Mouse (Mus musculus) intestine, embryonic 16.5 days (tissue): ENCODE measurements around the gene Sarnp. TPM values are rescaled to one million over a fixed set of nuclear protein-coding genes. Genes with fewer than 3 reads are reported as not detected.

ENCODE experiments used
- ATAC-seq: fragments of 200-750 bp; cut with Nextera tagmentation; 2 replicates; pipeline ENCODE4 v1.8.0; 2017; ENCODE audit warnings: moderate TSS enrichment, moderate library complexity
- H3K27ac ChIP-seq: fragments of 300-500 bp; sonication (generic); 2 replicates; pipeline ENCODE4 v1.5.1; 2014; ENCODE audit warnings: mild to moderate bottlenecking, low read length
- H3K27me3 ChIP-seq: fragments of 300-500 bp; sonication (generic); replicated peaks from 2 replicates; pipeline ENCODE4 v1.6.1; 2014; ENCODE audit warnings: low read length, control low read depth, mixed read lengths; ENCODE audit not compliant: control insufficient read depth, insufficient read depth
- H3K36me3 ChIP-seq: fragments of 300-500 bp; sonication (generic); 2 replicates; pipeline ENCODE4 v1.6.1; 2014; ENCODE audit warnings: low read length, control low read depth; ENCODE audit not compliant: control insufficient read depth, insufficient read depth
- H3K4me1 ChIP-seq: fragments of 300-500 bp; sonication (generic); 2 replicates; pipeline ENCODE4 v1.6.1; 2014; ENCODE audit warnings: low read length, control low read depth, mixed read lengths; ENCODE audit not compliant: control insufficient read depth, insufficient read depth
- H3K4me2 ChIP-seq: fragments of 300-500 bp; sonication (generic); 2 replicates; pipeline ENCODE4 v1.6.1; 2014; ENCODE audit warnings: low read depth, low read length, control low read depth
- H3K4me3 ChIP-seq: fragments of 300-500 bp; sonication (generic); 2 replicates; pipeline ENCODE4 v1.5.1; 2014; ENCODE audit warnings: mild to moderate bottlenecking, low read length
- H3K9ac ChIP-seq: fragments of 300-500 bp; sonication (generic); 2 replicates; pipeline ENCODE4 v1.6.1; 2014; ENCODE audit warnings: low read depth, low read length
- H3K9me3 ChIP-seq: fragments of 300-500 bp; sonication (generic); 2 replicates; pipeline ENCODE4 v1.6.1; 2016; ENCODE audit warnings: low read length, control low read depth; ENCODE audit not compliant: control insufficient read depth
- WGBS: fragments of 180-500 bp; shearing (Covaris S2); extraction: QIAGEN DNeasy Blood & Tissue Kit; methylation state at CpG from one replicate; pipeline ENCODE4 v1.1.7; 2014; 5-methylcytosine and 5-hydroxymethylcytosine counted together
- polyA plus RNA-seq: library from polyadenylated mRNA; unstranded; fragments of >200 nt; fragmentation: Nextera tagmentation; extraction: Ambion mirVana; gene quantifications from 2 replicates; pipeline ENCODE4 v1.2.1, GENCODE M21; 2015

Gene Sarnp
- polyA plus RNA-seq, 1 experiment from 2014 or later: 172 TPM

- no peak overlapping the region for H3K27ac ChIP-seq
- H3K4me1 ChIP-seq: no peaks in the 10 kb centered on the region
- H3K9ac ChIP-seq: no peak overlapping the region
- no peak overlapping the region for H3K4me2 ChIP-seq
- no peaks in the 10 kb centered on the region for H3K9me3 ChIP-seq
- peaks cover 2% of the 10 kb centered on the region; the same call in 1 of the 2 replicates for H3K36me3 ChIP-seq
- H3K27me3 ChIP-seq: no peaks in the 10 kb centered on the region
- no peak for ATAC-seq
- H3K4me3 ChIP-seq: no peak overlapping the region
These were observed 22.3 kb downstream of the Sarnp start for GRCm38 (mm10) chr10:128839434-128839833.

- Histone ChIP-seq H3K9me3 (no peaks in the 10 kb centered on the region), H3K4me1 (no peaks in the 10 kb centered on the region), H3K27ac (no peak overlapping the region), H3K9ac (no peak overlapping the region), H3K4me2 (no peak overlapping the region), H3K4me3 (no peak overlapping the region), H3K27me3 (no peaks in the 10 kb centered on the region), H3K36me3 (peaks cover 2% of the 10 kb centered on the region; the same call in 1 of the 2 replicates)
- ATAC-seq: no peak
These were observed 23.5 kb downstream of the Sarnp start for GRCm38 (mm10) chr10:128840612-128841011.

DNA sequence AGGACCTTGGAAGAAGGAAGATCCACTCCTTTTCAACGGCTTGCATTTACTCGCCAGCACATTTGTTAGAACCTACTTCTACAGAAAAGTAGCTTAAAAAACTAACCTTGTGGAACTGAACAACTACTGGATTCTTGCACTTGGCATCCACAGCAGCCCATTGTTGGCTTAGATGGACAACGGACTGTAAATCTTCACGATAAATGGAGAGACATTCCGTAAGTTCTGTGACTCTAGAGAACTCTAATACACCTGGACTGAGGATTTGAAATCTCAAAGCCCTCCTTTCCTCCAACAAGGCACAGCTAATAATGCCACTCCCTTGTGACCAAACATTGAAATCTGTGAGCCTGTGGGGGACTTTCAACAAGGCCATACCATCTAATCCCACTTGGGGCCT, 26.1 kb downstream of the Sarnp start:
- Histone ChIP-seq H3K4me3 (no peak overlapping the region), H3K27ac (no peak overlapping the region), H3K4me2 (no peak overlapping the region), H3K9ac (no peak overlapping the region), H3K9me3 (no peaks in the 10 kb centered on the region), H3K27me3 (no peaks in the 10 kb centered on the region), H3K4me1 (no peaks in the 10 kb centered on the region), H3K36me3 (peaks cover 2% of the 10 kb centered on the region; the same call in 1 of the 2 replicates)
- WGBS: 85% methylated on average over 5 of the region's 5 CpGs
- no peak for ATAC-seq

DNA sequence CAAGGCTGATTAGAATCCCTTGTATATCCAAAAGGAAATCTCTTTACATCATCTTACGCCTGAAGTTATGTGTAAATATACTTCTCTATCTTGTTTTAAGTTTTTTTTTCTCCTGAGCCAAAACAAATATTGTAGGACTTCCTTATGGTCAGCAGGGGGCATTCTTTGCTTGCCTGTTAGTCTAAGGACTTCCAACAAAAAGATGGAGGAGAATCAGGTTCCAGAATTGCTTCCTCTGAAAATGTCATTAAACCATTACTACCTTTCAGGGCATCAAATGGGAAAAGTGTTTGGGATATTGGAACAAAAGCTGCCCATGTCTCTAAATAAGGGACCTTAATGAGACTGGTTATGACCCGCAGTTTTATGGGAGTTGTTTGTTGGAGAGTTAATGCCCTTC, 28.4 kb downstream of the Sarnp start:
- no peak overlapping the region for H3K4me3 ChIP-seq
- H3K27me3 ChIP-seq: no peaks in the 10 kb centered on the region
- ATAC-seq: no peak
- 63% methylated on average over 2 of the region's 2 CpGs for WGBS
- H3K4me2 ChIP-seq: no peak overlapping the region
- H3K36me3 ChIP-seq: peaks cover 2% of the 10 kb centered on the region; the same call in 1 of the 2 replicates
- H3K9ac ChIP-seq: no peak overlapping the region
- no peak overlapping the region for H3K27ac ChIP-seq
- H3K9me3 ChIP-seq: no peaks in the 10 kb centered on the region
- H3K4me1 ChIP-seq: no peaks in the 10 kb centered on the region

DNA sequence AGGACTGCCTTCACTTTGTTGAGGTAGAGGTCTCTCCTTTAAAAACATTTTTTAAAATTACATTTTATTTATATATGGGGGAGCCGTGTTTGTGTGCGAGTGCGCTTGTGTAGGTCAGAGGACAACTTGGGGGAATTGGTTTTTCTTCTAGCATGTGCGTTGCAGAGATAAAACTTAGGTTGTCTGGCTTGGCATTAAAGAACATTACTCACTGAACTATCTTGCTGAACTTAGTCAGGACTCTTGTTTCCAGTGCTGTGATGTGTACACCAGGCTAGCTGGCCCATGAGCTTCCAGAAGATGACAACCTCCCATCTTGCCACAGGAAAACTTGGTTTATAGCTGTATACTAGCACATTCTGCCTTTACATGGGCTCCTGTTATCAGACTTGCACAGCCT, 29.5 kb downstream of the Sarnp start:
- no peak overlapping the region for H3K27ac ChIP-seq
- no peak for ATAC-seq
- WGBS: 91% methylated on average over 4 of the region's 4 CpGs
- no peaks in the 10 kb centered on the region for H3K4me1 ChIP-seq
- H3K27me3 ChIP-seq: no peaks in the 10 kb centered on the region
- no peaks in the 10 kb centered on the region for H3K9me3 ChIP-seq
- no peak overlapping the region for H3K4me2 ChIP-seq
- no peak overlapping the region for H3K4me3 ChIP-seq
- H3K9ac ChIP-seq: no peak overlapping the region
- peaks cover 2% of the 10 kb centered on the region; the same call in 1 of the 2 replicates for H3K36me3 ChIP-seq

GRCm38 (mm10) chr10:128848426-128848825, 31.3 kb downstream of the Sarnp start:
- no peak for ATAC-seq
- no peak overlapping the region for H3K4me3 ChIP-seq
- no peak overlapping the region for H3K9ac ChIP-seq
- 55% methylated on average over 2 of the region's 2 CpGs for WGBS
- no peaks in the 10 kb centered on the region for H3K4me1 ChIP-seq
- no peak overlapping the region for H3K27ac ChIP-seq
- no peak overlapping the region for H3K4me2 ChIP-seq
- no peaks in the 10 kb centered on the region for H3K9me3 ChIP-seq
- H3K36me3 ChIP-seq: 0 out of 2 replicates have a peak, but pooled peaks cover under 1% of the 10 kb centered on the region
- H3K27me3 ChIP-seq: no peaks in the 10 kb centered on the region

DNA sequence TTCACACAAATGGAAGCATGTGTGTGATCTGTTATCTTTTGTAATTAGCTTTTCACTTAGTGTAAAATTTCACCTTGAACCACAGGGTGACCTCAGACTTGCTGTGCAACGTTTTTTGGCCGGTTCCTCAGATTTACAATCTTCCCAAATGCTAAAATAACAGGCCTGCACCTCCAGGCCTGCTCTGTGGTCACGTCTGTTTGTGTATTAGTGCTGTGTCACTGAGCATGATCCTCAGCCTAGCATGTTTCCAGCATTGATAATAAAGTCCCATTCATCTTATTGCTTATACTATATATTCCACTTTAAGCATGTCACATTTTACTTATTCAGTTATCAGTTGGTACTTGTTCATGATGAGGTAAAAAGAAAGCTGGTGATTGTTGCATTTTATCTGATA, 33.2 kb downstream of the Sarnp start:
- Histone ChIP-seq H3K36me3 (no peaks in the 10 kb centered on the region), H3K4me2 (no peak overlapping the region), H3K4me1 (no peaks in the 10 kb centered on the region), H3K27ac (no peak overlapping the region), H3K27me3 (no peaks in the 10 kb centered on the region), H3K4me3 (no peak overlapping the region), H3K9me3 (no peaks in the 10 kb centered on the region), H3K9ac (no peak overlapping the region)
- WGBS: 67% methylated on average over 3 of the region's 3 CpGs
- ATAC-seq: no peak

- Histone ChIP-seq H3K27ac (no peak overlapping the region), H3K36me3 (no peaks in the 10 kb centered on the region), H3K27me3 (no peaks in the 10 kb centered on the region), H3K4me1 (no peaks in the 10 kb centered on the region), H3K9ac (no peak overlapping the region), H3K9me3 (no peaks in the 10 kb centered on the region), H3K4me2 (no peak overlapping the region), H3K4me3 (no peak overlapping the region)
- no peak for ATAC-seq
These were observed 44.0 kb downstream of the Sarnp start for GRCm38 (mm10) chr10:128861176-128861575.

DNA sequence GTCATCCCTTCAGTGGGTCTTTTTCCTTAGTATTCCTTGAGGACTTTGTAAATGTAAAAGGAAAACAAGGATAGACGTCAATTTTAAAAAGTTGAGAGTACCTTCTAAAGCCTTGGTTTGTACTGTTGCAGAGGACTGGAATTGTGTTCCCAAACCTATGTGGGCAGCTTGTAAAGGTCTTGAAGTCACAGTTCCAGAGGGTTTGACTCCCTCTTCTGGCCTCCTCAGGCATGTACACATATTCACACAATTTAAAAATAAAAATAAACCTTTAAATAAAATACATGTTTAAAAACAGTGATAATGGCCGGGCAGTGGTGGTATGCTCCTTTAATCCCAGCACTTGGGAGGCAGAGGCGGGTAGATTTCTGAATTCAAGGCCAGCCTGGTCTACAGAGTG, 48.9 kb downstream of the Sarnp start:
- Histone ChIP-seq H3K9ac (no peak overlapping the region), H3K27me3 (no peaks in the 10 kb centered on the region), H3K36me3 (peaks cover 3% of the 10 kb centered on the region; the same call in 1 of the 2 replicates), H3K9me3 (no peaks in the 10 kb centered on the region), H3K4me1 (no peaks in the 10 kb centered on the region), H3K4me2 (no peak overlapping the region), H3K27ac (no peak overlapping the region), H3K4me3 (no peak overlapping the region)
- 86% methylated on average over 3 of the region's 3 CpGs for WGBS
- no peak for ATAC-seq

- H3K36me3 ChIP-seq: peaks cover 3% of the 10 kb centered on the region; the same call in 1 of the 2 replicates
- WGBS: 89% methylated on average over 1 of the region's 1 CpGs
- H3K4me1 ChIP-seq: no peaks in the 10 kb centered on the region
These were observed 49.4 kb downstream of the Sarnp start for GRCm38 (mm10) chr10:128866518-128866917.

More at GRCm38 (mm10) chr10:128866518-128866917, 49.4 kb downstream of the Sarnp start:
- Histone ChIP-seq H3K27ac (no peak overlapping the region), H3K27me3 (no peaks in the 10 kb centered on the region), H3K4me2 (no peak overlapping the region), H3K9me3 (no peaks in the 10 kb centered on the region), H3K4me3 (no peak overlapping the region), H3K9ac (no peak overlapping the region)
- ATAC-seq: no peak
